Comparison of ENCODE assay signal across 11 mouse cellular contexts in genomic region chr2:174899940-174900670, GRCm38 (mm10).
A peak's percentile ranks its signal among the peaks of the same experiment; 100 is the strongest.
DNase-seq lines count a peak whose midpoint lies in the region; ATAC-seq and TF ChIP-seq lines count a peak whose summit lies in the region.
"Had no signal": no experiment of that assay in that cellular context is flagged by ENCODE, and none has a peak within 500 bp of the region (broad histone marks: within the 10 kb centered on the region; RNA-seq: fewer than 3 reads in every experiment).

No protein-coding gene starts in this region.

- peak; percentile 41 for ATAC-seq in lung, embryonic 16.5 days (ENCODE audit: low read depth)
- peak; percentile 28; the same call in 1 of the 2 replicates for ATAC-seq in heart, embryonic 16.5 days (replicated peaks; ENCODE audit: extremely low read depth, insufficient read depth, low FRiP score)
- ATAC-seq in megakaryocyte-erythroid progenitor cell, adult 5-6 weeks (replicated peaks; ENCODE audit: low FRiP score, low TSS enrichment, poor library complexity, severe bottlenecking), result peak; percentile 37; the same call in 1 of the 2 replicates
- ATAC-seq: Patski had no signal

- H3K9ac ChIP-seq in lung, embryonic 16.5 days (ENCODE audit: low read length), result no peak overlapping the region
- no peak overlapping the region for H3K9ac ChIP-seq in heart, embryonic 16.5 days (ENCODE audit: low read length)
- H3K9ac ChIP-seq: embryonic facial prominence, embryonic 13.5 days; liver, embryonic 15.5 days had no signal

- 63% methylated on average over 5 of the region's 5 CpGs for WGBS in lung, embryonic 16.5 days
- WGBS in heart, embryonic 16.5 days, result 70% methylated on average over 5 of the region's 5 CpGs

- no peaks in the 10 kb centered on the region for H3K27me3 ChIP-seq in lung, embryonic 16.5 days (ENCODE audit: control insufficient read depth, insufficient read depth, low read depth, low read length)
- no peaks in the 10 kb centered on the region; the same call in 1 of the 2 replicates for H3K27me3 ChIP-seq in heart, embryonic 16.5 days (ENCODE audit: control insufficient read depth, insufficient read depth, low read length)
- H3K27me3 ChIP-seq: embryonic facial prominence, embryonic 13.5 days; liver, embryonic 15.5 days had no signal

- no peak for TF ChIP-seq CTCF in gastrocnemius, adult 2 months (IDR thresholded peaks at IDR 0.05)

- H3K27ac ChIP-seq in gastrocnemius, adult 2 months, result peak overlapping the region; percentile 38
- no peak overlapping the region; the same call in 1 of the 2 replicates for H3K27ac ChIP-seq in lung, embryonic 16.5 days (ENCODE audit: low read length)
- H3K27ac ChIP-seq in heart, embryonic 16.5 days (ENCODE audit: low read length), result no peak overlapping the region
- H3K27ac ChIP-seq: embryonic facial prominence, embryonic 13.5 days; liver, embryonic 15.5 days had no signal

- DNase-seq in gastrocnemius, adult 2 months, result no peak
- no peak for DNase-seq in gastrocnemius, postnatal 36 days
- DNase-seq in lung, postnatal 4 days, result no peak
- no peak for DNase-seq in cerebellum, postnatal 25 days
- DNase-seq in right cerebral cortex, adult 18-20 months, result no peak

- H3K4me1 ChIP-seq in lung, embryonic 16.5 days (replicated peaks; ENCODE audit: control insufficient read depth, insufficient read depth, low read length), result no peaks in the 10 kb centered on the region
- H3K4me1 ChIP-seq in heart, embryonic 16.5 days (ENCODE audit: control insufficient read depth, insufficient read depth, low read length), result peaks cover 4% of the 10 kb centered on the region
- H3K4me1 ChIP-seq: liver, embryonic 15.5 days had no signal

- no peak overlapping the region for H3K4me2 ChIP-seq in lung, embryonic 16.5 days (ENCODE audit: low read depth, low read length)
- H3K4me2 ChIP-seq in heart, embryonic 16.5 days (ENCODE audit: low read depth, low read length), result no peak overlapping the region
- H3K4me2 ChIP-seq: embryonic facial prominence, embryonic 13.5 days; liver, embryonic 15.5 days had no signal

- no peaks in the 10 kb centered on the region for H3K36me3 ChIP-seq in lung, embryonic 16.5 days (ENCODE audit: control insufficient read depth, insufficient read depth, low read length)
- no peaks in the 10 kb centered on the region for H3K36me3 ChIP-seq in heart, embryonic 16.5 days (ENCODE audit: control insufficient read depth, insufficient read depth)
- H3K36me3 ChIP-seq: embryonic facial prominence, embryonic 13.5 days; liver, embryonic 15.5 days had no signal

- no peak overlapping the region for H3K4me3 ChIP-seq in gastrocnemius, adult 2 months
- H3K4me3 ChIP-seq in lung, embryonic 16.5 days (ENCODE audit: low read length), result no peak overlapping the region
- H3K4me3 ChIP-seq in heart, embryonic 16.5 days (ENCODE audit: low read length), result no peak overlapping the region
- H3K4me3 ChIP-seq: embryonic facial prominence, embryonic 13.5 days; liver, embryonic 15.5 days had no signal

- no peaks in the 10 kb centered on the region for H3K9me3 ChIP-seq in lung, embryonic 16.5 days (ENCODE audit: control insufficient read depth, low read length)
- no peaks in the 10 kb centered on the region for H3K9me3 ChIP-seq in heart, embryonic 16.5 days (replicated peaks; ENCODE audit: control insufficient read depth, low read length)
- H3K9me3 ChIP-seq: embryonic facial prominence, embryonic 13.5 days; liver, embryonic 15.5 days had no signal

- intact Hi-C loops in gastrocnemius, adult 2 months (cut with DNase I), result loop anchor here (2.0 to 10.0 kb wide), 4 partner anchors 41 to 1345 kb away; no protein-coding TSS in a partner anchor
- intact Hi-C loops in gastrocnemius, postnatal 36 days (cut with DNase I), result loop anchor here (5.0 to 10.0 kb wide), 2 partner anchors 228 to 1315 kb away; no protein-coding TSS in a partner anchor
